Mouse (Mus musculus): Measurements from ENCODE around the gene Ankrd63. TPM values are rescaled to one million over a fixed set of nuclear protein-coding genes. Genes with fewer than 3 reads are reported as not detected.

Ankrd63 gene
- total RNA-seq, 1 experiment, result not detected

- H3K27ac ChIP-seq (ENCODE audit: insufficient read depth, low read depth, low read length, poor library complexity, severe bottlenecking), result no peak overlapping the region
- TF ChIP-seq CHD2 (IDR thresholded peaks at IDR 0.05; ENCODE audit: low read depth, low read length), result no peak
- TF ChIP-seq ZNF384 (IDR thresholded peaks at IDR 0.05; ENCODE audit: low read depth, low read length), result no peak
- no peak for TF ChIP-seq MAFK (IDR thresholded peaks at IDR 0.05; ENCODE audit: insufficient read depth, low read depth, low read length)
- TF ChIP-seq ZC3H11A (IDR thresholded peaks at IDR 0.05; ENCODE audit: borderline replicate concordance, low read depth, low read length), result no peak
- TF ChIP-seq HCFC1 (IDR thresholded peaks at IDR 0.05; ENCODE audit: borderline replicate concordance, insufficient read depth, low read length), result no peak
- DNase-seq (ENCODE audit: low read depth, low spot score), result no peak
These were observed 45.6 kb upstream of the Ankrd63 start for GRCm38 (mm10) chr2:118749341-118749884.

GRCm38 (mm10) chr2:118747301-118747960 is 43.7 kb upstream of the Ankrd63 start:
- in situ Hi-C loops (cut with MboI; ENCODE audit: low sequenced_read_pairs in 2 of 2, unreplicated experiment in 2 of 2), result loop anchor here in 1 of 2 experiments (5.0 kb wide), 1 partner anchor 150 kb away; no protein-coding TSS in a partner anchor
- Histone ChIP-seq H3K9ac (ENCODE audit: insufficient read depth, low read depth, low read length, poor library complexity, severe bottlenecking) (no peak overlapping the region), H3K4me3 (ENCODE audit: insufficient read depth in 1 of 2, low read depth in 1 of 2, low read length in 2 of 2, poor library complexity in 1 of 2, severe bottlenecking in 1 of 2) (no peak overlapping the region), H3K4me1 (ENCODE audit: control insufficient read depth in 2 of 2, insufficient read depth in 2 of 2, low read length in 2 of 2, poor library complexity in 1 of 2) (no peaks in the 10 kb centered on the region), H3K9me3 (ENCODE audit: control insufficient read depth, insufficient read depth, low read depth, low read length) (no peaks in the 10 kb centered on the region), H3K36me3 (ENCODE audit: control insufficient read depth, insufficient read depth, low read length, poor library complexity, severe bottlenecking) (no peaks in the 10 kb centered on the region), H3K27ac (ENCODE audit: insufficient read depth, low read depth, low read length, poor library complexity, severe bottlenecking) (no peak overlapping the region)
- no peak for DNase-seq (ENCODE audit: low read depth, low spot score)
- TF ChIP-seq HCFC1 (IDR thresholded peaks at IDR 0.05; ENCODE audit: borderline replicate concordance, insufficient read depth, low read length) (no peak), ZNF384 (IDR thresholded peaks at IDR 0.05; ENCODE audit: low read depth, low read length) (no peak), ZC3H11A (IDR thresholded peaks at IDR 0.05; ENCODE audit: borderline replicate concordance, low read depth, low read length) (no peak), CHD2 (IDR thresholded peaks at IDR 0.05; ENCODE audit: low read depth, low read length) (no peak), MAFK (IDR thresholded peaks at IDR 0.05; ENCODE audit: insufficient read depth, low read depth, low read length) (no peak)

More at GRCm38 (mm10) chr2:118749341-118749884, 45.6 kb upstream of the Ankrd63 start:
- H3K9me3 ChIP-seq (ENCODE audit: control insufficient read depth, insufficient read depth, low read depth, low read length), result no peaks in the 10 kb centered on the region
- H3K36me3 ChIP-seq (ENCODE audit: control insufficient read depth, insufficient read depth, low read length, poor library complexity, severe bottlenecking), result no peaks in the 10 kb centered on the region
- H3K4me1 ChIP-seq (ENCODE audit: control insufficient read depth in 2 of 2, insufficient read depth in 2 of 2, low read length in 2 of 2, poor library complexity in 1 of 2), result no peaks in the 10 kb centered on the region
- H3K4me3 ChIP-seq (ENCODE audit: insufficient read depth in 1 of 2, low read depth in 1 of 2, low read length in 2 of 2, poor library complexity in 1 of 2, severe bottlenecking in 1 of 2), result no peak overlapping the region
- in situ Hi-C loops (cut with MboI; ENCODE audit: low sequenced_read_pairs in 2 of 2, unreplicated experiment in 2 of 2), result loop anchor here in 1 of 2 experiments (5.0 kb wide), 1 partner anchor 148 kb away; no protein-coding TSS in a partner anchor
- no peak overlapping the region for H3K9ac ChIP-seq (ENCODE audit: insufficient read depth, low read depth, low read length, poor library complexity, severe bottlenecking)

GRCm38 (mm10) chr2:118745915-118746901 is 42.4 kb upstream of the Ankrd63 start:
- in situ Hi-C loops (cut with MboI; ENCODE audit: low sequenced_read_pairs in 2 of 2, unreplicated experiment in 2 of 2), result loop anchor here in 1 of 2 experiments (5.0 kb wide), 1 partner anchor 151 kb away; no protein-coding TSS in a partner anchor
- Histone ChIP-seq H3K4me3 (ENCODE audit: insufficient read depth in 1 of 2, low read depth in 1 of 2, low read length in 2 of 2, poor library complexity in 1 of 2, severe bottlenecking in 1 of 2) (peak overlapping the region; percentile 69 to 77), H3K9ac (ENCODE audit: insufficient read depth, low read depth, low read length, poor library complexity, severe bottlenecking) (peak overlapping the region; percentile 69), H3K27ac (ENCODE audit: insufficient read depth, low read depth, low read length, poor library complexity, severe bottlenecking) (no peak overlapping the region), H3K4me1 (ENCODE audit: control insufficient read depth in 2 of 2, insufficient read depth in 2 of 2, low read length in 2 of 2, poor library complexity in 1 of 2) (no peaks in the 10 kb centered on the region), H3K9me3 (ENCODE audit: control insufficient read depth, insufficient read depth, low read depth, low read length) (no peaks in the 10 kb centered on the region), H3K36me3 (ENCODE audit: control insufficient read depth, insufficient read depth, low read length, poor library complexity, severe bottlenecking) (no peaks in the 10 kb centered on the region)
- TF ChIP-seq ZNF384 (IDR thresholded peaks at IDR 0.05; ENCODE audit: low read depth, low read length), result no peak
- TF ChIP-seq ZC3H11A (IDR thresholded peaks at IDR 0.05; ENCODE audit: borderline replicate concordance, low read depth, low read length), result no peak
- no peak for TF ChIP-seq CHD2 (IDR thresholded peaks at IDR 0.05; ENCODE audit: low read depth, low read length)
- TF ChIP-seq MAFK (IDR thresholded peaks at IDR 0.05; ENCODE audit: insufficient read depth, low read depth, low read length), result no peak
- no peak for TF ChIP-seq HCFC1 (IDR thresholded peaks at IDR 0.05; ENCODE audit: borderline replicate concordance, insufficient read depth, low read length)
- no peak for DNase-seq (ENCODE audit: low read depth, low spot score)

- Histone ChIP-seq H3K9ac (ENCODE audit: insufficient read depth, low read depth, low read length, poor library complexity, severe bottlenecking) (peak within 1 kb of the TSS; percentile 69), H3K36me3 (ENCODE audit: control insufficient read depth, insufficient read depth, low read length, poor library complexity, severe bottlenecking) (no peaks in the 10 kb centered on the region), H3K9me3 (ENCODE audit: control insufficient read depth, insufficient read depth, low read depth, low read length) (no peaks in the 10 kb centered on the region), H3K4me1 (ENCODE audit: control insufficient read depth in 2 of 2, insufficient read depth in 2 of 2, low read length in 2 of 2, poor library complexity in 1 of 2) (no peaks in the 10 kb centered on the region), H3K27ac (ENCODE audit: insufficient read depth, low read depth, low read length, poor library complexity, severe bottlenecking) (no peak within 1 kb of the TSS), H3K4me3 (ENCODE audit: insufficient read depth in 1 of 2, low read depth in 1 of 2, low read length in 2 of 2, poor library complexity in 1 of 2, severe bottlenecking in 1 of 2) (peak within 1 kb of the TSS; percentile 69 to 77)
- TF ChIP-seq MAFK (IDR thresholded peaks at IDR 0.05; ENCODE audit: insufficient read depth, low read depth, low read length) (no peak), HCFC1 (IDR thresholded peaks at IDR 0.05; ENCODE audit: borderline replicate concordance, insufficient read depth, low read length) (0 out of 2 replicates have a peak, but pooled peaks have one; percentile 30), ZC3H11A (IDR thresholded peaks at IDR 0.05; ENCODE audit: borderline replicate concordance, low read depth, low read length) (peak; percentile 82; the same call in 1 of the 2 replicates)
- no peak for DNase-seq (ENCODE audit: low read depth, low spot score)
- in situ Hi-C loops (cut with MboI; ENCODE audit: low sequenced_read_pairs in 2 of 2, unreplicated experiment in 2 of 2), result loop anchor here in 1 of 2 experiments (5.0 kb wide), 1 partner anchor 152 kb away; no protein-coding TSS in a partner anchor
These were observed 41.6 kb upstream of the Ankrd63 start, which contains the start of gene Inafm2 for GRCm38 (mm10) chr2:118745232-118745884. Inafm2 (plus strand) TSS chr2:118745758.
